Mouse (Mus musculus): ENCODE measurements around the gene Zdhhc21.

The Zdhhc21 gene

GRCm38 (mm10) chr4:82864974-82865699, 5.4 kb upstream of the Zdhhc21 start:
- no peak for DNase-seq (ENCODE audit: low read depth, low spot score)

DNA sequence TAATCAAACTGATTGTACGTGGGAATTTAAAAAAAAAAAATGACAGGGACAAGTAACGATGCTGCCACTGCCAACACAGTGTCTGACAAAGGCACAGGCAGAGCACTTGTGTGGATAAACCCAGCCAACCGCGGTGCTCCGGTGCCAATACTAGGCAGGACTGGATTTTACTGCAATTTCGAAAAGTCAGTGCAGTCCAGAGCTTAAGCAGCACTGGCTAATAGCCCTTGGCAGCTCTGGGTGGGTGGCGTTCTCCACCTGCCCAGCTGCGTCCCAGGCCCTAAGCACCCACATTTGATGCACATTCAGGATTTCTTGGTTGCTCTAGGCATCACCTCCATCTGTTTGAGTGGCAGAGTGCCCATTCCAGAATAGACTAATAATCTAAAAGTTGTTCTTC, 3.6 kb upstream of the Zdhhc21 start:
- DNase-seq (ENCODE audit: low read depth, low spot score), result no peak

DNA sequence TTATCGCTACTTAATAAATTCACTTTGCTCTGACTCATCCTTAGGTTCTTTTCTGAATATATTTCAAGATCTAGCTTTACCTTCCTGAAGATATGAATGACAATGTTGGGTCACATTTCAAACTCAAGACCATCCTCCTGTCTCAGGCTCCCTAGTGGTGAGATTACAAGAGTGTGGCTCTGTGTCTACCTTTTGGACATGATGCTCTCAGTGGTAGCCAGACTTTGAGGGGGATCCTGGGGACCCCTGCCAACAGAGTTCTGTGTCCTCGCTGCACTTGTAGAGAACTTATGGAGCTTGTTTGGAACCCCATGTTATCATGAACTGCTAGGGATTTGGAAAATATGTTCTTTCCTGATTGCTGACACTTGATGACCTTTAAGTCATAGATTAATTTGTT, 1.7 kb upstream of the Zdhhc21 start:
- no peak for DNase-seq (ENCODE audit: low read depth, low spot score)

DNA sequence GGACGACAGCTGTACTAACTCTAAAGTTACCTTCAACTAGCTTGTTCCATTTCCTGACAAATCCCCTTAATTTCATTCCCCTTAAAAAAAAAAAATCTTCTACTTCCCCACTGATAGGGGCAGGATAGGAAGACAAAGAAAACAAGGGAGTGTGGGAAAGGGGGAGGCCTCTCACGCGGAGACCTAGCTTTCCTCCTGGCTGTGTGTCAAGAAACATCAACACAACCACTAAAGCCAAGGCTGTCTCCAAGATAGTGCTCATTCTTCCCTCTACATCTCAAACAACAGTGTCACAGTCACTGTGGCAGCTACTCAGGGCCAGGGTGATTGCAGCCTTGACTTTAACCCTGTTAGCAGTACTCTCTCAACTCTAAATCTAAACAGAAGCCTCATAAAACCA, 808 bp upstream of the Zdhhc21 start:
- DNase-seq (ENCODE audit: low read depth, low spot score), result no peak

DNA sequence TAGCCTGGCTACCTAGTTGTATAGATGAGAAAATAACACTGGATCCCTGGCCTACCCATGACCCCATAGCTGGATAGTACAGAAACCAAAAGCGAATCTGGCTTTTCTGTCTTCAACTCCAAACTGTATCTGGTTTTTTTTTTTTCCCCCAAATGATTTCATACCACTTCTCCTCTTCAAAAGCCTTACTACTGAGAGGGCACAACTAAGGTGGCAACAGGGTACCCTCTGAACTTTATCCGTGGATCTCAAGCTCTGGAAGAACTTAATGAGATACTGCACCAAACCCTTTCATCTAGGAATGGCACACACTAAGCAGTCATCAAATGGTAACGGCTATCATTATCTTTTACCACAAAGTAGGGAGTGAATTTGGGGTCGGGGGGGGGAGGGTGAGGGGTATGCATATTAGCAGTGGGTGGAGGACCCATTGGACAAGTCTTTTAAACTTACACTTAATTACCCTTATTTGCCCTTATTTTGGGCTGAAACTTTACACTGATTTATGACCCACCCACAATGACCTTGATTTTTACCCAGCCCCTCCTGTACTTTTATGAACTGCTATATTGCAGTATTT, 1.2 kb downstream of the Zdhhc21 start:
- DNase-seq (ENCODE audit: low read depth, low spot score), result no peak

DNA sequence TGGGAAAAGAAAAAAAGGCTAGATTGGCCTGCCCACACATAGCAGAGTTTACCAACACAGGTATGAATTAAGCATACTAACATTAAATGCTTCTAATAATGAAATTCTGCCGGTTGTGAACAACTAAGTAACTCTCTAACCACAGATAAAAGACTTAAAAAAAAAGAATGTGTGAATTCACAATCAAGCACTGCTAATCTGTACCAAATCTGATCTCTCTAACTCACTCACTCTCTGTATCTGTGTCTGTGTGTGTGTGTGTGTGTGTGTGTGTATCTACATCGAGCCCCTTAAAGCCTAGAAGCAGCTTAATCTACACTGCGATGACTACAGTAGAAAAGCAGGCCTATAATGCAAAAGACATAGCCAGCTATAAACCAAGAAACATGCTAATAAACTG, 2.8 kb downstream of the Zdhhc21 start:
- no peak for DNase-seq (ENCODE audit: low read depth, low spot score)

DNA sequence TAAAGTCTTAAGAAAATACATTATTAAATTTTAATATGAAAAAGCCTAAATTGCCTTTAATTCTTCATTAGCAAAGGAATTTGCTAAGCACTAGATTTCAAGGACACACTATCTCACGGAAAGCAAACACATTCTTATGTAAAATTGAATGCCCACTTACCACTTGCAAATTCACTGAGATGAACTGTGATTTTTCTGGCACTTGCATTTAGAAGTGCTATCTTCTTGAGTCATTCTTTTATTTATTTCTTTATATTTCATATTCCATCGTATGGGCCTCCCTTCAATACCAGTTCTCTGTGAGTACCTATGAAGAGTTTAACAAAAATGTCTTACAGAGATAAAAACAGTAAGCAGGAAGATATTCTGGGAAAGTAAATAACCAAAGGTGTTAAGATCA, 5.9 kb downstream of the Zdhhc21 start:
- DNase-seq (ENCODE audit: low read depth, low spot score), result no peak

- no peak for DNase-seq (ENCODE audit: low read depth, low spot score)
These were observed 11.1 kb downstream of the Zdhhc21 start for GRCm38 (mm10) chr4:82848552-82849234.

GRCm38 (mm10) chr4:82837526-82838240, 22.1 kb downstream of the Zdhhc21 start:
- DNase-seq (ENCODE audit: low read depth, low spot score), result no peak

GRCm38 (mm10) chr4:82831155-82831554, 28.6 kb downstream of the Zdhhc21 start:
- no peak for DNase-seq (ENCODE audit: low read depth, low spot score)

DNA sequence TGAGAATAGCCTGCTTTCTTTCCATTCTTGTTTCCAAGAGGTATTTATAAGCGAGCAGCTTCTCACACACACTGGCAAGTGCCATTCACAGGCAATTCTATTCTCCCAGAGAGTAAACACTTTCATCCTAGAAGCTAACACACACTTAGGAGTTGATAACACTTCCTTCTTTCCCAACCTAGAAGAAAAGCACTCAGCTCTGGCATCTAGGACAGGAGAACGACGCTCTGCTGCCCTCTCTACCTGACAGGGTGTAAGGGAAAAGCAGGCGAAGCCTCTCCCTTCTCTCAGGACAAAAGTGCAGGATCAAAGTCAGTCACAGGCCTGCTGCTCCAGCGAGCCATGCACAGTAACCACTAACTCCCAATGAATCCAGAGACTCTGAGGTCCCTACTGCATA, 30.3 kb downstream of the Zdhhc21 start:
- no peak for DNase-seq (ENCODE audit: low read depth, low spot score)

GRCm38 (mm10) chr4:82827001-82827400, 32.8 kb downstream of the Zdhhc21 start:
- no peak for DNase-seq (ENCODE audit: low read depth, low spot score)

DNA sequence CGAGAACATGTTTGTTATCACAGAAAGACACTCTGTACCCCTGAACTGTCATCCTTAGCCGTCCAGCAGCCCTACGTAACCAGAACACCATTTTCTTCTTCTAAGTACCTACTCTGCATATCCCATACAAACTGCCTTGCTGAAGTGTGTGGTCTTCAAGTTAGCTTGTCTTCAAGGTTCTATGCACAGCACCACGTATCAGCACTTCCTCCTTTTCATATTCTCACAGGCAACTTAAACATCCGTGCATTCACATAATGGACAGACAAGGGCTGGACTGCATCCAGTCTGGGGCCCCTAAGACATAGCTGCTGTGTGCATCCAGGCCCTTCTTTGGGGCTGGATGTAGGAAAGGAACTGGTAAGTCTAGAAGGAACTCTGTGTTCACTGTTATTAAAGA, 41.9 kb downstream of the Zdhhc21 start:
- DNase-seq (ENCODE audit: low read depth, low spot score), result no peak

GRCm38 (mm10) chr4:82816351-82816750, 43.4 kb downstream of the Zdhhc21 start:
- DNase-seq (ENCODE audit: low read depth, low spot score), result no peak

DNA sequence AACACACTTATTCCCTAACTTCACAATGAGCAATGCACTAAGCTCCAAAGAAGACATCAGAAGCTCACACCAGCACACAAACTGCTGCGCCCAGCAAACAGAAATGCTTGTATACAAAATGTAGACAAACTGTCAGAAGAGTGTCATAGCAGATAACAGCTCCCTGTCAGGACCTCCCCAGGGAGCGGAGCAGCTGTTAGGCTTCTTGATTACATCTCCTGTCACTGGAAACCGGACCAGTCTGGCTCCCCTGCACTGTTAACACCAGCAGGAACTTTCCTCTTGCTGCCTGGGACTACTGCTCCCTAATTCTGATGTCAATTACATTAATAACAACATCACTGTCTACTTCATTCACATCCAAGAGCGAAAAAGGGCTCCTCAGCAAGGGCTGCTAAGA, 44.5 kb downstream of the Zdhhc21 start:
- no peak for DNase-seq (ENCODE audit: low read depth, low spot score)

DNA sequence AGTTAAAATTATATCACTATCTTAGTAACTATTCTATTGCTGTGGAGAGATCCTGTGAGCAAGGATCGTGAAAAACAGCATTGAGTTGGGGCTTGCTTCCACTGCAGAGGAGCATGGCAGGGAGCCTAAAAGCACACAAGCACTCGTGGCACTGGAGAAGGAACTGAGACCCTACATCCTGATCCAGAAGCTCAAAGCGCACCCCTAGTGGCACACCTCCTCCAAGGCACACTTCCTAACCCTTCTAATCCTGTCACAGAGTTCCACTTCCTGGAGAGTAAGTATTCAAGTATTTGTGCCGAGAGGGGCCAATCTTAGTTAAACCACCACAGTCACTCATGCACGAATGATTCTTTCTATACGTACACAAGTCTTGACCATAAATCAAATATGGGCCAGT, 46.4 kb downstream of the Zdhhc21 start:
- DNase-seq (ENCODE audit: low read depth, low spot score), result no peak

- DNase-seq (ENCODE audit: low read depth, low spot score), result no peak
These were observed 51.9 kb downstream of the Zdhhc21 start for GRCm38 (mm10) chr4:82807811-82808210.

GRCm38 (mm10) chr4:82806176-82806757, 53.5 kb downstream of the Zdhhc21 start:
- no peak for DNase-seq (ENCODE audit: low read depth, low spot score)

- peak; percentile 4 for DNase-seq (ENCODE audit: low read depth, low spot score)
These were observed 55.7 kb downstream of the Zdhhc21 start for GRCm38 (mm10) chr4:82804019-82804418.

DNA sequence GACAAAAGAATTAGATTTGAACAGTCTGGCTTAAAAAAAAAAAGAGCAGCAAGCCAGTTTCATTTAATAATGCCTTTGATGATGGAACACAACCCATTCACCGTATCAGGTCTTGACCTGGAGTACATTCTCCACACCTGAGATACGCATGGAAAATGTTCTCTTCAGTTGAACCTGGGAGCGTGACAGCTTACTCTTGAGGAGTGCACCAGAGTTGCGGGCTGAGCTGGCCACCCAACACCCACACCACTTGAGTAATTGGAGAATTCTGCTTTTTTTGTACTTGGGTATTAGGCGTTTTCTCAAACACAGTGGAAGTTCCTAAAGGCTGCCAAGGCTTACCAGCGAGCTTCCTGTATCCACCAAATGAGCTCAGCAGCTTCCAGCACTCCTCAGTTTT, 66.2 kb downstream of the Zdhhc21 start:
- DNase-seq (ENCODE audit: low read depth, low spot score), result no peak

DNA sequence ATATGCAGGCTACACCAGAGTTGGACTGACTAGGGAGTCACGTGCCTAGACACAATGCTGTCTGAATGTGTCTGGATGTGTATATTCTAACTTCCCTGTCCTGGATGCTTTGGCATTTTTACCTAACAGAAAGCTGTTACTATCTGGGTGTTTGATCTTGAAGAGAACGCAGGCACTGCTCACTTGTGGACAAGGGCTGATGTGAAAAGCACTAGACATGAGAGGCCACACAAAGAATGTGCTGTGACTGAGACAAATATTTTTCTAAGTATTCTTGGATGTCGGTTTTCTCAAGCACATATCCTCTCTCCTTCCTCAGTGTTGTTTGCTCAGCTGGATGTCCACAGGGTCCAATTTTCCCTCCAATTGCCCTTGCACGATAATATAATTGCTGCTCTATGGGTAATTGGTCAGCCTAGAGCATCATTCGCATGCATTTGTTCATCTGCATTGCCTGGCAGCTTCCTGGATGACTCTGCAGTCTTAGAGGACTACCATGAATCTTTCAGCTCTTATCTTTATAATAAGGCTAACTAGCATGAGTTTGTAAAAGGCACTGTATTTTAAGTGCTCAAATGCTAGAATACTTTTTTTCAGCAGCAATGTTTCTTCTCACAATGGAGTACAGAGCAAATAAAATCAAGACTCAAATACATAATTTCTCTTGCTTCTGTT, 66.7 kb downstream of the Zdhhc21 start:
- no peak for DNase-seq (ENCODE audit: low read depth, low spot score)
